Mouse (Mus musculus): ENCODE data around the gene Memo1. TPM values are rescaled to one million over a fixed set of nuclear protein-coding genes. Genes with fewer than 3 reads are reported as not detected.
A peak's percentile ranks its signal among the peaks of the same experiment; 100 is the strongest.

The Memo1 gene
- polyA plus RNA-seq, 1 experiment from 2014 or later, result 88.8 TPM

- Histone ChIP-seq H3K36me3 (replicated peaks) (peaks cover 18% of the 10 kb centered on the region), H3K4me2 (peak overlapping the region; percentile 91), H3K4me3 (replicated peaks) (peak overlapping the region; percentile 99), H3K4me1 (replicated peaks) (peaks cover 65% of the 10 kb centered on the region), H3K9ac (peak overlapping the region; percentile 48), H3K9me3 (replicated peaks) (no peaks in the 10 kb centered on the region), H3K27ac (replicated peaks) (peak overlapping the region; percentile 84), H3K27me3 (no peaks in the 10 kb centered on the region)
- WGBS (ENCODE audit: insufficient replicate concordance), result 43% methylated on average over 4 of the region's 4 CpGs
- no peak for ATAC-seq (ENCODE audit: insufficient read depth)
Observed at GRCm38 (mm10) chr17:74291640-74292361, 3.5 kb downstream of the Memo1 start.

GRCm38 (mm10) chr17:74290869-74291268, 4.5 kb downstream of the Memo1 start:
- Histone ChIP-seq H3K4me2 (peak overlapping the region; percentile 91), H3K27me3 (no peaks in the 10 kb centered on the region), H3K9me3 (replicated peaks) (no peaks in the 10 kb centered on the region), H3K27ac (replicated peaks) (peak overlapping the region; percentile 84), H3K4me3 (replicated peaks) (peak overlapping the region; percentile 99), H3K36me3 (replicated peaks) (peaks cover 18% of the 10 kb centered on the region), H3K4me1 (replicated peaks) (peaks cover 68% of the 10 kb centered on the region), H3K9ac (peak overlapping the region; percentile 53)
- no peak for ATAC-seq (ENCODE audit: insufficient read depth)

- Histone ChIP-seq H3K4me2 (peak overlapping the region; percentile 91), H3K27ac (replicated peaks) (peak overlapping the region; percentile 84), H3K36me3 (replicated peaks) (peaks cover 18% of the 10 kb centered on the region), H3K27me3 (no peaks in the 10 kb centered on the region), H3K4me3 (replicated peaks) (peak overlapping the region; percentile 15), H3K9ac (no peak overlapping the region), H3K9me3 (replicated peaks) (no peaks in the 10 kb centered on the region), H3K4me1 (replicated peaks) (peaks cover 71% of the 10 kb centered on the region)
- WGBS (ENCODE audit: insufficient replicate concordance), result 49% methylated on average over 3 of the region's 3 CpGs
- ATAC-seq (ENCODE audit: insufficient read depth), result no peak
Observed at GRCm38 (mm10) chr17:74290198-74290597, 5.1 kb downstream of the Memo1 start.

GRCm38 (mm10) chr17:74288626-74289025, 6.7 kb downstream of the Memo1 start:
- no peaks in the 10 kb centered on the region for H3K9me3 ChIP-seq (replicated peaks)
- H3K4me3 ChIP-seq (replicated peaks), result no peak overlapping the region
- WGBS (ENCODE audit: insufficient replicate concordance), result 80% methylated on average over 2 of the region's 2 CpGs
- no peaks in the 10 kb centered on the region for H3K27me3 ChIP-seq
- peaks cover 18% of the 10 kb centered on the region for H3K36me3 ChIP-seq (replicated peaks)
- 0 out of 2 replicates have a peak overlapping the region, but pooled peaks have one; percentile 4 for H3K9ac ChIP-seq
- H3K4me1 ChIP-seq (replicated peaks), result peaks cover 85% of the 10 kb centered on the region
- H3K4me2 ChIP-seq, result no peak overlapping the region
- peak overlapping the region; percentile 7; the same call in 1 of the 2 replicates for H3K27ac ChIP-seq (replicated peaks)
- ATAC-seq (ENCODE audit: insufficient read depth), result no peak

- Histone ChIP-seq H3K9ac (no peak overlapping the region), H3K27me3 (no peaks in the 10 kb centered on the region), H3K4me2 (peak overlapping the region; percentile 37), H3K9me3 (replicated peaks) (no peaks in the 10 kb centered on the region), H3K36me3 (replicated peaks) (peaks cover 21% of the 10 kb centered on the region), H3K4me3 (replicated peaks) (0 out of 2 replicates have a peak overlapping the region, but pooled peaks have one; percentile 8), H3K27ac (replicated peaks) (peak overlapping the region; percentile 49), H3K4me1 (replicated peaks) (peaks cover 73% of the 10 kb centered on the region)
- WGBS (ENCODE audit: insufficient replicate concordance), result 44% methylated on average over 4 of the region's 4 CpGs
- ATAC-seq (ENCODE audit: insufficient read depth), result peak; percentile 66
Observed at GRCm38 (mm10) chr17:74286140-74286730, 9.1 kb downstream of the Memo1 start.

- H3K9ac ChIP-seq, result no peak overlapping the region
- H3K9me3 ChIP-seq (replicated peaks), result no peaks in the 10 kb centered on the region
- peaks cover 68% of the 10 kb centered on the region for H3K4me1 ChIP-seq (replicated peaks)
- WGBS (ENCODE audit: insufficient replicate concordance), result 52% methylated on average over 2 of the region's 2 CpGs
- H3K27ac ChIP-seq (replicated peaks), result peak overlapping the region; percentile 49; the same call in 1 of the 2 replicates
- H3K4me3 ChIP-seq (replicated peaks), result no peak overlapping the region
- no peak for ATAC-seq (ENCODE audit: insufficient read depth)
- peaks cover 26% of the 10 kb centered on the region for H3K36me3 ChIP-seq (replicated peaks)
- H3K27me3 ChIP-seq, result no peaks in the 10 kb centered on the region
- peak overlapping the region; percentile 37 for H3K4me2 ChIP-seq
Observed at GRCm38 (mm10) chr17:74285730-74286129, 9.6 kb downstream of the Memo1 start.

GRCm38 (mm10) chr17:74284397-74285115, 10.8 kb downstream of the Memo1 start:
- WGBS (ENCODE audit: insufficient replicate concordance), result 41% methylated on average over 2 of the region's 2 CpGs

GRCm38 (mm10) chr17:74282024-74282423, 13.3 kb downstream of the Memo1 start:
- ATAC-seq (ENCODE audit: insufficient read depth), result no peak
- Histone ChIP-seq H3K9ac (no peak overlapping the region), H3K4me2 (no peak overlapping the region), H3K4me3 (replicated peaks) (no peak overlapping the region), H3K36me3 (replicated peaks) (peaks cover 17% of the 10 kb centered on the region), H3K9me3 (replicated peaks) (no peaks in the 10 kb centered on the region), H3K27ac (replicated peaks) (no peak overlapping the region), H3K27me3 (no peaks in the 10 kb centered on the region), H3K4me1 (replicated peaks) (peaks cover 59% of the 10 kb centered on the region)
- 77% methylated on average over 3 of the region's 3 CpGs for WGBS (ENCODE audit: insufficient replicate concordance)

More at GRCm38 (mm10) chr17:74284397-74285115, 10.8 kb downstream of the Memo1 start:
- H3K36me3 ChIP-seq (replicated peaks), result peaks cover 35% of the 10 kb centered on the region
- peak overlapping the region; percentile 45 for H3K4me2 ChIP-seq
- H3K9me3 ChIP-seq (replicated peaks), result no peaks in the 10 kb centered on the region
- no peak overlapping the region for H3K4me3 ChIP-seq (replicated peaks)
- no peak overlapping the region for H3K9ac ChIP-seq
- peak overlapping the region; percentile 71 for H3K27ac ChIP-seq (replicated peaks)
- H3K4me1 ChIP-seq (replicated peaks), result peaks cover 65% of the 10 kb centered on the region
- H3K27me3 ChIP-seq, result no peaks in the 10 kb centered on the region
- peak; percentile 28; the same call in 1 of the 2 replicates for ATAC-seq (ENCODE audit: insufficient read depth)

GRCm38 (mm10) chr17:74278966-74279869, 16.1 kb downstream of the Memo1 start:
- H3K36me3 ChIP-seq (replicated peaks), result peaks cover 17% of the 10 kb centered on the region
- H3K27me3 ChIP-seq, result no peaks in the 10 kb centered on the region
- H3K9ac ChIP-seq, result no peak overlapping the region
- no peaks in the 10 kb centered on the region for H3K9me3 ChIP-seq (replicated peaks)
- WGBS (ENCODE audit: insufficient replicate concordance), result 78% methylated on average over 8 of the region's 8 CpGs
- peak overlapping the region; percentile 71 for H3K27ac ChIP-seq (replicated peaks)
- H3K4me2 ChIP-seq, result peak overlapping the region; percentile 17; the same call in 1 of the 2 replicates
- peaks cover 46% of the 10 kb centered on the region for H3K4me1 ChIP-seq (replicated peaks)
- peak; percentile 36; the same call in 1 of the 2 replicates for ATAC-seq (ENCODE audit: insufficient read depth)
- H3K4me3 ChIP-seq (replicated peaks), result no peak overlapping the region

- H3K4me1 ChIP-seq (replicated peaks), result peaks cover 66% of the 10 kb centered on the region
- no peak overlapping the region for H3K27ac ChIP-seq (replicated peaks)
Observed at GRCm38 (mm10) chr17:74274471-74274870, 20.9 kb downstream of the Memo1 start.

More at GRCm38 (mm10) chr17:74274471-74274870, 20.9 kb downstream of the Memo1 start:
- Histone ChIP-seq H3K36me3 (replicated peaks) (peaks cover 3% of the 10 kb centered on the region), H3K9ac (no peak overlapping the region), H3K9me3 (replicated peaks) (no peaks in the 10 kb centered on the region), H3K4me3 (replicated peaks) (no peak overlapping the region), H3K27me3 (no peaks in the 10 kb centered on the region), H3K4me2 (no peak overlapping the region)
- 44% methylated on average over 3 of the region's 3 CpGs for WGBS (ENCODE audit: insufficient replicate concordance)
- ATAC-seq (ENCODE audit: insufficient read depth), result no peak

All from liver, embryonic 15.5 days (tissue).